Mouse (Mus musculus): ENCODE measurements around the gene Atp6v1g3. TPM values are rescaled to one million over a fixed set of nuclear protein-coding genes. Genes with fewer than 3 reads are reported as not detected.
A peak's percentile ranks its signal among the peaks of the same experiment; 100 is the strongest.

Gene Atp6v1g3
- total RNA-seq (2014; fragmentation: Nextera tagmentation) (not detected in 2 replicates), total RNA-seq (2017) (not detected in 2 replicates)

DNA sequence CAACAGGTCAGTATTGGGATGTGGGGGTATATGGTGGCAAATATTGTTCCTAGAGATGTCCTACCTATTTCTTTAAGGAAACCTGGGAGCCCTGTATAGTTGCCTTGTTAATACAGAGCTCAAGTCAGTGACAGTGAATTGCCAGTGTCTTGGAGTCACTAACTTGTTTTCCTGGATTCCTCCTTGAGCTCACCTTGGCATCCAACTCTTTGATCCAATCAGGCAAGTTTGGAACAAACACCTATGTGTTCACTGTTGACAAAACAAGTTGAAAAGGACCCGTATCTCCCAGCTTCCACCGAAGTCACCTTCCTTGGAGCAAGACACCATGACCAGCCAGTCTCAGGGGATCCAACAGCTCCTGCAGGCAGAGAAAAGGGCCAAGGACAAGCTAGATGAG lies at the start of gene Atp6v1g3:
Gene Atp6v1g3, plus strand, starts transcription at position 301 of the 400 bp plus-strand sequence.
- no peak for ATAC-seq (replicated peaks; ENCODE audit: poor library complexity, severe bottlenecking)

DNA sequence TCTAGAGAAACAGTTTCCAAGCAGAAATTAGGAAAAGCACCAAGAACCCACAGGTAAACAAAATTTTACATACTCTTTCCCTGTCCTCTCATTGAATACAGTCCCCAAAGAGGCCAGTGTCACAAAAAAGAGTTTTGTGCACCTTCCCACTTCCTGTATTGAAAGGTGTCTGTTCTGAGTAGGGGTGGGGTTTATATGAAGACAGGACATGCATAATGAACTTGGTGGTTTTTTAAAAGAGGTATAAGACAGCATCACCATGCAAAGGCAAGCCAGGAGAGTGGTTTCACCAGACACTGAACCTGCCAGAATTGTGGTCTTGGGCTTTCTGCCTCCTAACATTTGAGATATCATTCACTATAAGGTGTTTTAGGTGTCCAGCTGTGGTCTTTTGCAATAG lies 40.5 kb upstream of the Atp6v1g3 start:
- no peak for ATAC-seq (replicated peaks; ENCODE audit: poor library complexity, severe bottlenecking)

DNA sequence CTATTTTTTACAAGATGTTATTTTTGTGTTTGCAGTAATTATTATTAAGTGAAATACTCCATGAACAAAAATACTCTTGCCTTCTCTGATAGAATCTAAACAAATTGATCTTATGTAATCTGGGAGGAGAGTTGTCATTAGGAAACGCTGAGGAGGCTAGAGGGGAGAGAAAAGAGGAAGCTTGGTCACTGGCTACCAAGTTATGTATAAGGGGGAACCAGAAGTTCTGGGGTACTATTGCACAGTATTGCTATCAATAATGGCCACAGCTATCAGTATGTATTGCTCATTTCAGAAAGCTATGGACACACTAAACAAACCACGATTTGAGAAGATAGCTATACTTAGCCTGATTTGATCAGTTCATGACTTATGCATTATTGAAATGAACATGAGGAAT lies 36.3 kb upstream of the Atp6v1g3 start:
- ATAC-seq (replicated peaks; ENCODE audit: poor library complexity, severe bottlenecking), result peak; percentile 100

- peak; percentile 92 for ATAC-seq (replicated peaks; ENCODE audit: poor library complexity, severe bottlenecking)
Observed at GRCm38 (mm10) chr1:138243947-138244346, 29.6 kb upstream of the Atp6v1g3 start.

DNA sequence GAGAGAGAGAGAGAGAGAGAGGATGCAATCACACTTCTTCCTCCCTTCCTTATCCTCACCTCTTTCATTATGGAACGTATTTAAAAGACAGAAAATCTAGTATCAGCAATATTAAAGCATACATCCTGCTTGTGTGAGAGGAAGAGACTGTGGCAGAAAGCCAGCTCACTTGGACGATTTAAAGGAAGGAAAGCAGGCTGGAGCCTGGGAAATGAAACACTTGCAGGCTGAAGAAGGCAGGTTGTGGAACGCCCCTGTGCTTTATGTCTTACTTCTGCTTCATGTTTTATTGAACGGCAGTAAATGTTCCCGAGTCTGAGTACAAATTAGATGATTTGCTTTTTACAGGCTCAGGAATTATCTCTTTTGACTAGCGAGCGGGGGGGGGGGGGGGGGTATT lies 29.1 kb upstream of the Atp6v1g3 start:
- peak; percentile 52 for ATAC-seq (replicated peaks; ENCODE audit: poor library complexity, severe bottlenecking)

- no peak for ATAC-seq (replicated peaks; ENCODE audit: poor library complexity, severe bottlenecking)
Observed at GRCm38 (mm10) chr1:138245103-138245502, 28.4 kb upstream of the Atp6v1g3 start.

- no peak for ATAC-seq (replicated peaks; ENCODE audit: poor library complexity, severe bottlenecking)
Observed at GRCm38 (mm10) chr1:138245533-138245932, 28.0 kb upstream of the Atp6v1g3 start.

DNA sequence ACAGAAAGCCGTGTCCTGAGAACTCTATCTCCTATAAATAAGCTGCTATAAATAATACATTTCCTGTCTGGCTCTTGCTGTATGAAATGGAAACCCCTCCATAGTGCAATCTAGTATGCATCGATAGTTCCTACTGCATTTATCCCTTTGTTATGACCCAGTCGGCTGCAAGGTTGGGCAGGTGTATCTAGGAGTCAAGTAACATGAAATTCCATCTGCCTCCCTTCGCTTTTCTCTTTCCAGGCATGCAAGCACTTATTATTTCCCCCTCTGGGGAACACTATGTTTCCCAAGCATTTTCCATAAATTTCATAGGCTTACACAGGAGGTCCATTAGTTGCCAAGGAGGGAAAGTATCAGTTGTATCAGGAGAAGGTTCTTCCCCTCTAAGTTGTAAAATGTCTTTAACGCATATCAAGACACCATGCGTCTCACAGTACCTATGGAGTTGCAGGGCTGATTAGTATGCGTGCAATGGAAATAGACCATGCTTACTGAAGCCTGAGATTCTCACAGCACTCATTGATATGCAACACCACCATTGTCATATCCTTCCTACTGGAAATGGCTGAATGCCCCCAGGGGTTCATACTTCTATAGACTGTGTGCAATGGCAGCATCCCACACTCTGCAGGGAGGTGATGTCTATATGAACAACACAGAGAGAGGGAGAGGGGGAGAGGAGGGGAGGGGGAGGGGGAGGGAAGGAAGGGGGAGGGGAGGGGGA lies 26.9 kb upstream of the Atp6v1g3 start:
- ATAC-seq (replicated peaks; ENCODE audit: poor library complexity, severe bottlenecking), result no peak

DNA sequence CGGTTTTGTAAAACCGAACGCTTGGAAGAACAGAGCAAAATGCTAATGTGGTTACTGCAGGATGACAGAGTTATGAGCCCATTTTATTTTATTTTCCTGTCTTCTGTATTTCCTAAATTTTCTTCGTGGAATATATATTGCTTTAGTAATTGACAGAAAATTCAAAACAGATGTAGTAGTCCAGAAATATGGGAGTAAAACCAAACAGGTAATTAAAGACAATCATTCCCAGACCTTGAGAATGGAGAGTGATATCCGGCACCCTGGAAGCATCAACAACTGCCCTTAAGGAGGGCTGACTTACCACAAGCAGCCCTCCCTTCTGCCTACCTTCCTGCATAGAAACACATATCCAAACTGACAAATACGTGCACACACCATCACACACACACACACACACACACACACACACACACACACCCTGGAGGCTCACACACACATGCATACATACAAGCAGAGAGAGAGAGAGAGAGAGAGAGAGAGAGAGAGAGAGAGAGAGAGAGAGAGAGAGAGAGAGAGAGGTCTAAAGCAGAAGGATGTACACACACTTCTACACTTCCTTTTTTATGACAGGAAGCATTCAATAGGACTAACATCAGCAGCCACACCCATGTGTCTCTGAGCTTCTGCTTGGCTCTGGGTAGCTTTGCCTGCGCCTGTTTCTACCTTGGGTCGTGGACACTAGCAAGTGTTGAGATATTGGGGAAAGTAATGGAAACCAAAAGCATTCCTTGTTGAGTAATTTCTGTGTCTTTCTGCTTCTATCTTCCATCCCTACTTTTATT lies 25.6 kb upstream of the Atp6v1g3 start:
- peak; percentile 86 for ATAC-seq (replicated peaks; ENCODE audit: poor library complexity, severe bottlenecking)

DNA sequence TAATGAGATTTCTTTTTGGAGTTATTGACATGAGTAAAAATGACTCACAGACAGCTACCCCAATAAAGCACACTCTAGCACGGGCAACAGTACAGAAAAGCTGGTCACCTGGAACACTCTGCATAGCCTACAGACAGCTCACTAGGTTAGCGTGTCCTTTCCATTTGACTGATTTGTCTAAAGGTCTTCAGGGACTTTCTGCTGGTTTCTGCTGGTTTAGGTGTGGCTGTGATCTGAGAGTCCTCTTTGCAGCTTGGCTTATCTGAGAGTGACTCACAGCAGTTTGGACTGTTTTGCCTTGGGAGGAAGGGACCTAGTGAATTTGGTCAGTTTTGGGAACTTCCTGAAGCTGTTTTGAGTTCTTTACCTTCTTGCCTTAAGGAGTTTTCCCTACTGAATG lies 24.8 kb upstream of the Atp6v1g3 start:
- ATAC-seq (replicated peaks; ENCODE audit: poor library complexity, severe bottlenecking), result no peak

DNA sequence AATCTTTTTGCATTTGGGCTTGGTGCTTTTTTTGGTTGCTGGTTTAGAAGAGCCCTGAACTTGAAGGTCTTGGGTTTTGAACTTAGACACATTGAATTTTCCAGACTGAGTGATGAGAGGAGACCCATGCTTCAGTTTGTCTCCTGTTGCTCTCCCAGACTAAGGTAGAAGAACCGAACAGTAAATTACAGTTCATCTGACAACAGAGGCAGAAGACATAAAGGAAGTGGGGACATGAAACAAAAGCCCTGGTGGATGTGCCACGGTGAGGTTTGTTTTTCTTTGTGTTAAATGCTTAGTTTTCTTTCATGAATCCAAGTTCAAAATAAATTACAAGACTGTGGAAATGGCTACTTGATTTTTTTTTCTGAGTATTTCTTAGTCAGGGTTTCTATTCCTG lies 22.6 kb upstream of the Atp6v1g3 start:
- ATAC-seq (replicated peaks; ENCODE audit: poor library complexity, severe bottlenecking), result no peak

DNA sequence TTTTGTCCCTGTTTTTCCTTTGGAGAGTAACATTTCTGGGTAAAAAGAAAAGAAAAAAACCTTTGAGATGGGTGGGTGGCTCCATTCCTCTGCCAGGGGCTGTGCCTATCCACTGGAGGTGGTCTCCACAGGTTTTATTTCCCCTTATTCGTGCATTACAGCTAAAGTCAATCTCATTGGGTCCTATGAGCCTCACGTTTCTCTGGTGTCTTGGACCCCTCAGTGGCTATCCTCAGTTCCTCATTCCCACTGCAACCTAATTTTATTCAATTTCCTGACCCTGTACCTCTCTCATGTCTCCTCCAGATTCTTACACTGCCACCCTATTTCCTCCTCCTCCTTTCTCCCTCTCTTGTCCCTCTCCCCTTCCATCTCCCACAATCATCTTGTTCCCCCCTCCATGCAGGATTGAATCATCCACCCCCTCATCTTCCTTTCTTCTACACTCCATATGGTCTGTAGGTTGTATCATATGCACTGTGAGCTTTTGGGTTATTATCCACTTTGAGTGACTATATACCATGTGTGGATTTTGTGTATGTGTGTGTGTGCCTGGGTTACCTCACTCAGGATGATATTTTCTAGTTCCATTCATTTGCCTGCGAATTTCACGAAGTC lies 17.3 kb upstream of the Atp6v1g3 start:
- peak; percentile 83 for ATAC-seq (replicated peaks; ENCODE audit: poor library complexity, severe bottlenecking)

DNA sequence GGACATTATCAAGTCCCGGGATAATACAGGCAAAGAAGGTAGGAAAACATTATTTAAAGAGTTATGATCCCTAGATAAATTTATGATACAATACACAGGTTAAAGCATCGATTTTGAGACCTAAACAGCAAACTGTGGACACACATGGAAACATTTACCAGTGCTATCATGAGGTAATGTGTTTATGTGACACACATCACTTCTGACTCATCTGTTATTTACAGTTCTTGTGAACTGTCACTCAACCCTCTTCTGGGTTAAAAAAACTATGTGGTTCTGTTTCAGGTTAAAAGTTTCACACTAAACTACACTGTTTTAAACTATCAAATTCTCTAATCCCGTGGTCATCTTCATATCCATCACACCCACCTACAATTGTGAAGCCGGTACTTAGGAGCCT lies 14.8 kb upstream of the Atp6v1g3 start:
- ATAC-seq (replicated peaks; ENCODE audit: poor library complexity, severe bottlenecking), result no peak

DNA sequence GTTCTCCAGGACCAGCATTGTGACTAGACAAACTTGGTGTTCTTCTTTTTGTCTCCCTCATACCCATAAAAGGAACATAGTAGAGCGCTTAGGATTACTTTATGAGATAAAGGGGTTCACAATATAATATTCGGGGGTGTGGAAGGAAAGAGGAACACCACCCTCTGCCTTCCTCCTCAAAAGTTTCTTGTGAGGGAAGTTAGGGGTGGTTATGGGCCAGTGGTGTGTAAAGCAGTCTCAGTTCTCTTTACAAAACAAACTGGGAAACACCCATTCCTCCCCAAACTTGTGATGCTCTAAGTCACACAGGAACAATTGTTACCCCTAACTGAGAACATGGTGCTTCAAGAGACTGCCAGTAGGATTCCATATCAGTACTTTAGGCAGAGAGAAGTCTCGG lies 12.0 kb upstream of the Atp6v1g3 start:
- ATAC-seq (replicated peaks; ENCODE audit: poor library complexity, severe bottlenecking), result peak; percentile 92

GRCm38 (mm10) chr1:138262408-138262807 lies 11.1 kb upstream of the Atp6v1g3 start:
- ATAC-seq (replicated peaks; ENCODE audit: poor library complexity, severe bottlenecking), result peak; percentile 92

DNA sequence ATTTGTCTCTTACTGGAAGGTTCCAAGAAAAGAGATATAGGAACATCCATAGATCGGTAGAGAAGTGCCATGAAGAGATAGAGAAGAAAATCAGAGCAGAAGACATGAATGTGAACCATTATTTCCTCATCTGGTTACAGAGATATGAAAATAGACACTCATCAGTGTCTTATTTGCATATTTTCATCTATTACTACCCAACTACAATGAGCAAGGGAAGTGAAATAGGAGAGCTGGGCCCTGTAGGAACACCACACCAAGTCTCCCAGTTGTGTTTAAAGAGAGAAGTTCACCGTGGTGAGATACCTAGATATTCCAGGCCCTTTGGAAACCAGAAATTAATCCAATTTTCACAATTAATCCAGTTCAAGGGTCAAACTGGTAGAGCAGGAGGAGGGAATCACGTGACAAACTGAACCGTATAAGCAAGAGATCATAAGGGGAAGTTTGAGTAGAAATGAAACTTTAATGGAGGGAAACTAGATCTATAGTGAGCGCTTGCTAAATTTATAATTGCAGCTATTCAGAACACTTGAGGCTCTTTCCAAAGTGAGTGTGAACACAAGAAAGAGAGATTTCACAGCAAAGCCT lies 6.0 kb upstream of the Atp6v1g3 start:
- peak; percentile 79 for ATAC-seq (replicated peaks; ENCODE audit: poor library complexity, severe bottlenecking)

DNA sequence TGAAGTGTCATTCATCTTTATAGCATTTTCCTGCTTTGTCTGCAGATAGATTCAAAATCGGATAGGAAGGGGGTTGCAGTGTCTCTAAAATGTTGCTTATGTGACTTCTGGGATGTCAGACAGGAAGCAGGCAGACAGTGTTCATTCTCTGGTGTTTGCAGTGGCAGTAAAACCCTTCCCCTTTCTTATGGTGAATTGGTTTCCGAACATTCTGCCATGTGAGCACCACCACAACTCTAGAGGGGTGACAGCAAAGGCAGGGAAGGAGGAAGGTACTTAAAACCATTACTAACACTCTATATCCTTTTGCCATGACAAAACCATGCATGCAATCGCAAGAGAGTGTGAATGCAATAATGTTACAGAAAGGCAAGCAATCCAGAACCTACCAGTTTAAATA lies 1.4 kb downstream of the Atp6v1g3 start:
- ATAC-seq (replicated peaks; ENCODE audit: poor library complexity, severe bottlenecking), result peak; percentile 90

GRCm38 (mm10) chr1:138275859-138276258 lies 2.3 kb downstream of the Atp6v1g3 start:
- ATAC-seq (replicated peaks; ENCODE audit: poor library complexity, severe bottlenecking), result peak; percentile 45; the same call in 1 of the 2 replicates

DNA sequence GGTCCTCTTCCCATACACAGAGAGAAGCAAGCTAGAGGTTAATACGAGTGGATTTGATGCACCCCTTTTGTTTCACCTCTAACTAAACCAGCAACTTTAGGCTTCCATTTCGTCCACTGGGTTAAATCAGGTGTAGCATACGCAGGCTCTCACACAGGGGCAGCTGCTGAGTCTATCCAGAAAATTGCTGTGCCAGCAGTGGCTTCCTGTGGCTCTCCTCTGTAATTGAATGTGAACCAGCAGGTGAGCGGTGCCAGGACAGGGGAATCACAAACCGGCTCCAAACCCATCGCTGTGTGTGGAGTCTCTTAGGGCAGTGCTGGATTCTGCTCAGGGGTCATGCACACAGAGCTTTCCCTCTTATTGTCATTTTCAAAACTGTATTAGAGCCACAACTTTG lies 7.6 kb downstream of the Atp6v1g3 start:
- no peak for ATAC-seq (replicated peaks; ENCODE audit: poor library complexity, severe bottlenecking)

DNA sequence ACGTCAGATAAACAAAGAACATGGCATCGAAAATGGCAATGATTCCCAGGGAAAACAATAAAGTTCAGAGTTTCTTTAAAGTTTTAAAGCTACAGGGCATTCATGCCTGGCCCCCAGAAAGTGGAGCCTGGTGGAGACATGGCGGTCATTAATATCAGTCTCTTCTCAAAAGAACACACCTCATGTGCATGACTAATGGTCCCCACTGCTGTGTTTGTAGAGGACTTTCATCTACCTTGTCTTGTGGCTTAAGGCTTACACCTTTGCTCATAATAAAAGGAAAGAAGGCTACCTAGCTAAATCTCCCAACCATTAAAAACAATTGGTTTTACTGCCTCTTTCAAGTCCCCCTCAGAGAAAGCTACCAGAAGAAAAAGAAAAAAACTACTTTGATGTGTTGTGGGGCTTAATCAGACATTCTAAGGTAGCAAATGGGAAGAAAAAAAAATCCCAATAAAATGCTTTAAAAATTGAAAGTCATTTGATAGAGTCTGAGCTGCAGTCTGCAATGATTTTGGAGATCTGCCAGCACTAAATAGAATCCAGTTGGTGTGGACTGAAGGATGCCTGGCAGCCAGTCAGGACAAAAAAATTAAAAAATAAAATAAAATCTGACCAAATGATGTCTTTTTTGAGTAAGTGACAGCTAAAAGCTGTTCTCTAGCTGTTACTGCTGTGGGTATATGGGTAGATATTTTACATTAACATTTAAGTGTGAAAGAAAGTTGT lies 9.0 kb downstream of the Atp6v1g3 start:
- no peak for ATAC-seq (replicated peaks; ENCODE audit: poor library complexity, severe bottlenecking)
